Mouse (Mus musculus) forebrain, embryonic 10.5 days (tissue): ENCODE results near the gene Gria4. TPM values are rescaled to one million over a fixed set of nuclear protein-coding genes. Genes with fewer than 3 reads are reported as not detected.

Experiments used
- DNase-seq: peaks from one replicate; pipeline ENCODE4 v3.0.0-alpha.2; 2017; ENCODE audit warnings: low spot score; ENCODE audit errors: extremely low spot score
- H3K27ac ChIP-seq: fragments of 300-500 bp; sonication (generic); 2 replicates; pipeline ENCODE4 v1.5.1; 2016; ENCODE audit warnings: mild to moderate bottlenecking
- H3K27me3 ChIP-seq: fragments of 300-500 bp; sonication (generic); 2 replicates; pipeline ENCODE4 v1.6.1; 2016; ENCODE audit warnings: mild to moderate bottlenecking; ENCODE audit not compliant: poor library complexity, severe bottlenecking
- H3K36me3 ChIP-seq: fragments of 300-500 bp; sonication (generic); replicated peaks from 2 replicates; pipeline ENCODE4 v1.6.1; 2016; ENCODE audit warnings: mild to moderate bottlenecking, moderate library complexity
- H3K4me1 ChIP-seq: fragments of 300-500 bp; sonication (generic); 2 replicates; pipeline ENCODE4 v1.6.1; 2016
- H3K4me3 ChIP-seq: fragments of 300-500 bp; sonication (generic); 2 replicates; pipeline ENCODE4 v1.5.1; 2016; ENCODE audit warnings: mild to moderate bottlenecking, moderate library complexity
- H3K9me3 ChIP-seq: fragments of 300-500 bp; sonication (generic); 2 replicates; pipeline ENCODE4 v1.6.1; 2016; ENCODE audit warnings: mild to moderate bottlenecking, moderate library complexity
- WGBS: fragments of 180-500 bp; shearing (Covaris S2); methylation state at CpG from one replicate; pipeline ENCODE4 v1.1.7; 2016; 5-methylcytosine and 5-hydroxymethylcytosine counted together
- microRNA-seq: library from miRNA; unstranded; fragments of <30 nt; microRNA quantifications from one replicate; pipeline ENCODE4, GENCODE M21; 2017
- polyA plus RNA-seq: library from polyadenylated mRNA; unstranded; fragments of >200 nt; fragmentation: Nextera tagmentation; extraction: Ambion mirVana; gene quantifications from 2 replicates; pipeline ENCODE4 v1.2.1, GENCODE M21; 2016

Gene Gria4
- polyA plus RNA-seq, 1 experiment from 2014 or later, result 3.1 TPM

GRCm38 (mm10) chr9:4376640-4377120 is 419.4 kb downstream of the Gria4 start:
- DNase-seq, result no peak

GRCm38 (mm10) chr9:4375828-4376639 is 420.0 kb downstream of the Gria4 start, which contains the start of gene Msantd4:
TSS of gene Msantd4 (plus strand) at chr9:4376562.
- no peaks in the 10 kb centered on the region for H3K9me3 ChIP-seq
- no peaks in the 10 kb centered on the region for H3K27me3 ChIP-seq
- peak within 1 kb of the TSS; percentile 90 for H3K27ac ChIP-seq
- peaks cover 8% of the 10 kb centered on the region; the same call in 1 of the 2 replicates for H3K36me3 ChIP-seq
- H3K4me3 ChIP-seq, result peak within 1 kb of the TSS; percentile 77
- WGBS, result 3% methylated on average over 31 of the region's 31 CpGs
- DNase-seq, result peak; percentile 99
- H3K4me1 ChIP-seq, result peaks cover 11% of the 10 kb centered on the region

More at GRCm38 (mm10) chr9:4376640-4377120, 419.4 kb downstream of the Gria4 start:
- Histone ChIP-seq H3K27me3 (no peaks in the 10 kb centered on the region), H3K4me3 (peak overlapping the region; percentile 77), H3K4me1 (peaks cover 11% of the 10 kb centered on the region), H3K36me3 (peaks cover 10% of the 10 kb centered on the region), H3K27ac (peak overlapping the region; percentile 90), H3K9me3 (no peaks in the 10 kb centered on the region)
- under 1% methylated on average over 15 of the region's 15 CpGs for WGBS

Small RNAs within 50 kb of the gene (microRNA-seq; reads per million reads assigned to microRNA genes)
- not detected for gene Gm23811
- gene Gm23992, result not detected
